Mouse (Mus musculus) bone marrow macrophage, adult 2 months (primary cell): ENCODE data around the gene Map10.

Experiments used
- CTCF ChIP-seq: IDR thresholded peaks from 2 replicates; pipeline ENCODE4 v1.5.1; 2012; ENCODE audit warnings: low read depth, mild to moderate bottlenecking, low read length, moderate library complexity
- POLR2A ChIP-seq: IDR thresholded peaks from 2 replicates; pipeline ENCODE4 v1.6.1; 2012; ENCODE audit warnings: mild to moderate bottlenecking, low read depth, low read length, borderline replicate concordance

GRCm38 (mm10) chr8:125704434-125704833 lies 34.8 kb downstream of the Map10 start:
- TF ChIP-seq CTCF (no peak), POLR2A (no peak)
